Mouse (Mus musculus) granulocyte monocyte progenitor cell, adult 5-6 weeks (primary cell): ENCODE results near the gene 2410015M20Rik. TPM values are rescaled to one million over a fixed set of nuclear protein-coding genes. Genes with fewer than 3 reads are reported as not detected.
"Not testable (repeated sequence)": the region's sequence is repeated elsewhere in the genome, so short reads cannot be mapped to it uniquely, and the experiment has no call there.

Experiments used
- ATAC-seq: replicated peaks from 2 replicates; pipeline ENCODE4 v1.8.0; 2016; ENCODE audit warnings: mild to moderate bottlenecking, moderate TSS enrichment, inconsistent platforms; ENCODE audit not compliant: poor library complexity, severe bottlenecking
- total RNA-seq, 2 experiments: library from RNA; stranded (forward) in 1 of 2; stranded (reverse) in 1 of 2; fragments of 200-712, 200-1000 nt in 1 of 2; fragments of >200 nt in 1 of 2; fragmentation: Nextera tagmentation in 1 of 2; gene quantifications; 2 replicates each; pipeline ENCODE4 v1.2.3; 2014 to 2017

Gene 2410015M20Rik
- 140 and 159 TPM in 2 replicates for total RNA-seq (2014; fragmentation: Nextera tagmentation)
- total RNA-seq (2017): 147 and 185 TPM in 2 replicates

DNA sequence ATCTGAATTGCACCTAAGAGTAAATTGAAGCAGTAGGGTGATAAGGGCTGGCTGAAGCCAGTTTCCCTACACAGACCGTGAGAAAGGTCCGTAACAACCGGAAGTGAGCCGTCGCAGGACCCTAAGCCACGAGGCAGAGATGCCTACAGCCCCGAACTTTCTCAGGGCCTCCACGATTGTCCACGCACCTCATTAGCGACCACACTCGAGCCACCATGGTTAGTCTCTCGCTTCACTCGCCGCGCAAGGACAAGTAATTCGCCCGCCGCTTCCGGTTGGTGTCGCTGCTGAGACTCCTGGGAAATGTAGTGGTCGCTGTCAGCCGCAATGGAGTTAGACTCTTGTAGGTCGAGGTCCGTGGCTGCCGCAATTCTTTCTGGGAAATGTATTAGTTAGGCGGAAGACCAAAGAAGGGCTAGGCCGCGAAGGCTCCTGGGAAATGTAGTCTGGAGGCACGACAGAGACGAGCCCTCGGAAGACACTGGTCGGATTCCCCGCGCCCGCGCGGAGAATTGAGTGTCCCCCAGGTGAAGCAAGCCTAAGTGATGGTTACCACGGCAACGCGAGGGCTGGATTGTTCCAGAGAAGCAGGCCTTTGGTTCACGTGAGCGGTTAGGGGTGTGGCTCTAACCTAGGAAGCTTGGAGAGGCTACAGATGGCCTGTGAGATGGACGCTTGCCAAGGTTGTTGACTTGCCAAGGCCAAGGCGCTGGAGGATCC is at the start of gene 2410015M20Rik:
Gene 2410015M20Rik, minus strand, starts transcription at position 320 of the 720 bp plus-strand sequence.
- ATAC-seq: peak; percentile 62

DNA sequence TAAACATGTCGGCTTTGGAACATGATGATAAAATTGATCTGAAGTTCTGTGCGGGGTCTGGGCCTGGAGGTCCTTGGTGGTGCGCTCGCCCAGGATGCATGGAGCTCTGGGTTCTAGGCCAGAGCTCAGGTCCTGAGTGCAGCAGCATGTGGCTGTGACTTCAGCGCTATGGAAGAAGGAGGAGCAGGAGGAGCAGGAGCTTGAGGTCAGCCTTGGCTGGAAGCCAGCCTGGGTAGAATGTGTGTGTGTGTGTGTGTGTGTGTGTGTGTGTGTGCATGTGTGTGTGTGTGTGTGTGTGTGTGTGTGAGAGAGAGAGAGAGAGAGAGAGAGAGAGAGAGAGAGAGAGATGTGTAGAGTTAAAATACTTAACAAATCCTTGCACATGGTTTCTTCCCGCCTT is 46.6 kb upstream of the 2410015M20Rik start:
- ATAC-seq: no peak

GRCm38 (mm10) chr17:56655311-56655710 is 45.7 kb upstream of the 2410015M20Rik start:
- no peak for ATAC-seq

- ATAC-seq: no peak
Measured at GRCm38 (mm10) chr17:56654771-56655170, 45.2 kb upstream of the 2410015M20Rik start.

- ATAC-seq: no peak
Measured at GRCm38 (mm10) chr17:56651801-56652200, 42.2 kb upstream of the 2410015M20Rik start.

DNA sequence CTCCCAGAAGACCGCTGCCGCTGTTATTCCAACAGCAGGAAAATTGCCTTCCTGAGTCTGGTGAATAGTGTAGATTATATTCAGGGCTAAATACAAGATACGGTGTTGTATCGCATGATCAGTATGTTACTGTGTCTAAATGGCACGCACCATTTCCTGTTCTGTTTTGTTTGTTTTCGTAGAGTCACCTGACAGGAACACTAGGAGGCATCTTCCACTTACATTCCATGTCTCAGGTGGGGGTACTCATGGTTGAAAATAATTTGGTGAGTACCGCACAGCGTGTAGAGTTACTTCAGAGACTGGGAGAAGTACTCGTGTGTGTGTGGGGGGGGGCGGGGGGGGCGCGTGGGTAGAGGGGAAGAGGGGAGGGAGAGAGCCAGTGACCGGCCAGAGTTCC is 38.0 kb upstream of the 2410015M20Rik start:
- ATAC-seq: no peak

- no peak for ATAC-seq
Measured at GRCm38 (mm10) chr17:56643237-56643636, 33.7 kb upstream of the 2410015M20Rik start.

- ATAC-seq: no peak
Measured at GRCm38 (mm10) chr17:56634023-56634422, 24.5 kb upstream of the 2410015M20Rik start.

- ATAC-seq: no peak
Measured at GRCm38 (mm10) chr17:56631807-56632206, 22.2 kb upstream of the 2410015M20Rik start.

DNA sequence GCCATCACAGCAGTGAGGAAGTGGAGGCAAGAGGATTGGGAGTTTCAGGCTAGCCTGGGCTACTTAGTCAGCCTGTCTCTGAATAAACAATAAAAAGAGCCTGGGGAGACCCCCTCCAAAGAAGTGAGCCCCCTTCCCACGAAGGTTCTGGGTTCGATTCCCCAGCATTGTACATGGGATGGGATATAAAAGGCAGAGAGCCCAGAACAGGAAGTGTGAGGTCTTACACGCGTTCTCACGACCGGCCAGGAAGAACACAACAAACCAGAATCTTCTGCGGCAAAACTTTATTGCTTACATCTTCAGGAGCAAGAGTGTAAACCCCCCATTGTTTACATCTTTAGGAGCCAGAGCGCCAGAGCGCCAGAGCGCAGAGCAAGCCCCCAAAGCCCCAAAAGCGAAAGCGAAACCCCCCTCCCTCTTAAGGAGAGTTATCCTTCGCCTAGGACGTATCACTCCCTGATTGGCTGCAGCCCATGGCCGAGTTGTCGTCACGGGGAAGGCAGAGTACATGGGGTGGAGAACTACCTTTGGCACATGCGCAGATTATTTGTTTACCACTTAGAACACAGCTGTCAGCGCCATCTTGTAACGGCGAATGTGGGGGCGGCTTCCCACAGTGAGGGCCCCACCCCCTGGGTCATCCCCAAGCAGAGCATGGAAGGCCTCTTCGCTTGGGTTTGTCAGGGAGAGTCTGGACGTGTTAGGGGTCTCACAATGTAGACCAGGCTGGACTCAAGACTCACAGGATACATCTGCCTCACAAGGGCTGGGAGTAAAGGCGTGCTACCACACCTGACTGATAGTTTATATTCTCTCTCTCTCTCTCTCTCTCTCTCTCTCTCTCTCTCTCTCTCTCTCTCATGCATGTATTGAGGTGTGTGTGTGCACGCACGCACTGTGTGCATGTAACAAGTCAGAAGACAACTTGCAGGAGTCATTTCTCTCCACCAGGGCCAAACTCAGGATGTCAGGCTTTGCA is 20.5 kb upstream of the 2410015M20Rik start:
- not testable (repeated sequence) for ATAC-seq

DNA sequence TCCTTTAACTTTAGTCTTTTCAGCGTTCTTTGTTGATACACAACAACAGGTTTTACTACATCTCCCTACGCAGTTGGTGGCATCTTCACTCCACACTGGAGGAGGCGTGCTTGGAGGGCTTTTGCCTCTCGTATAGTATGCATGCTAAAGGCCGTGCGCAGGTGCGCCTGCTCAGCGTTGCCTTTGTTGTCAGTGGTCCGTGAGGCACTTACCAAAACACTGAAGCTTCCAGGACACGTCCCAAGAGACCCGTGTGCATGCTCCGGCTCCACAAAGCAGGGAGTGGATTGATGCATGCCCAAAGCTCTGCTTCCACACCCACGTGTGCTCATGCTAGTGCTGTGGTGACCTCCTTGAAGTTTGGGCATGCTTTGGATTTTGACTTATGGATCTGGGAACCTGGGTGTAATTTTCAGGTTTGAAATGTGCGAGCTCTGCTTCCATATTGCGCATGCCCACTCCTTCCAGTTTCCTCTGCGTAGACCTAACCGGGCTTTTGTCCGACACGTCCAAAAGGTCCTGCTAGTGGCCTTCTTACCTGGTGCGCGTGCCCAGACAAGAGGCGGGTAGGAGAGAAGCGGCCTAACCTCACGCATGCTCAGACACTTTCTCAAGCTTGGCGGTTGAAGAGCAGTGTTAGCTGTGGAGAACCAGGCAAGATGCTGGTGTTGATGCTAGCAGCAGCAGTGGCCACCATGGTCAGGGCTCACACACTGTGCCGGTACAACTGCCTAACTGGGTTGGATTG is 18.1 kb upstream of the 2410015M20Rik start, which contains the start of gene Catsperd:
Gene Catsperd, plus strand, starts transcription at position 614 of the 748 bp plus-strand sequence.
- ATAC-seq: no peak

GRCm38 (mm10) chr17:56626754-56627470 is 17.3 kb upstream of the 2410015M20Rik start, which contains the start of gene Lonp1:
Gene Lonp1, minus strand, starts transcription at chr17:56626887.
- peak; percentile 81 for ATAC-seq

DNA sequence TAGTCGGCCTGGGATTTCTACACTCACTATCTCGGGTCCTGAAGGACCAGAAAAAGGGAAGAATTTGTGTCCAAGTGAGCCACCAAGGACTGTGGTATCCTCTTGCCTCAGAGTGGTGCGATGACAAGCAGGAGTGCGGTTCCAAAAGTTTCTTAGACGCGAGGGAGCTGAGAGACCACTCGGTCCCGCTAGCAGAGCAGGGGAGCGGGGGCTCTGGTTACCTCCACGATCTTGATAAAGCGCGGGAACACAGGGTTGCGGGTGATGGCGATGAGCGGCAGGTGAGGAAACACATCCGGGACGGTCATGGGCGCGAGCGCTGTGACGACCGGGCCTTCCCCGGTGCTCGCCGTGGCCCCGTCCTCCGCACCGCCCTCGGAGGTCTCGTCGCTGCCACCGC is 16.7 kb upstream of the 2410015M20Rik start:
- ATAC-seq: peak; percentile 38

DNA sequence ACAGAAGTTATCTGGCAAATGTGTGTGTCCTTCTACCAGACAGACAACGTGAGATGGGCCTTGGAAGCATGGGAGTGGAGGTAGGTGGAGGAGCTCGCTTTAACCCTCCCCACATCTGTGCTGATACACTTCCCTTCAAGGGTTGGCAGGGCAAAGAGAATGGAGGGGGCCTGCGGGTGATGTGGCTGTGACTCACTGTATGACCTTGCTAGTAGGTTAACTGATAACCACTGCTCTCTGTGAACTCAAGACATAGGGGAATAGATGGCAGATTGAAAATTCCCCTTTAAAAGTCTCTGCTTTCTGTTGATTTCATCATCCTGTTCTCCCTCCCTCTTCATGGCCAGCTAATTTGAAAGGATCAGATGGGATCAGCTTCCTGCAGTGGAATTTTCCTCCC is 15.9 kb upstream of the 2410015M20Rik start:
- ATAC-seq: no peak

GRCm38 (mm10) chr17:56617628-56618027 is 8.1 kb upstream of the 2410015M20Rik start:
- ATAC-seq: no peak

GRCm38 (mm10) chr17:56616725-56617124 is 7.2 kb upstream of the 2410015M20Rik start:
- ATAC-seq: no peak

DNA sequence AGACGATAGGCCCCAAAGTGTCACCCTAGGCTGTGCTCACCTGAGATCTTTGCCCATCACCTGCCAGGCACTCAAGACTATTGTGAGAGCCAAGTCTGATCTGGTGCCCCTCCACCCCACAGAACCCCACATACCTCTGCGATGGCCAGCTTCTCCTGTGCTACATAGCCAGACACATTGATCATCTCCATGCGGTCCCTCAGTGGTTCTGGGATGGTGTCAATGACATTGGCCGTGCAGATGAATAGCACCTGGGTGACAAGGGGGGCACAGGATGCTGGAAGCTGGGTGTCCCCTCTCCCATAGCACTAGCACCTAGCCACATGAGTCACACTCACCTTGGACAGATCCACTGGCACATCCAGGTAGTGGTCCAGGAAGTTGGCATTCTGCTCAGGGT is 6.2 kb upstream of the 2410015M20Rik start:
- ATAC-seq: no peak

GRCm38 (mm10) chr17:56615136-56615784 is 5.7 kb upstream of the 2410015M20Rik start:
- ATAC-seq: no peak
